Mouse (Mus musculus) cerebellum, adult 11-12 months (tissue): ENCODE results near the gene Mgat4d.
"Not testable (repeated sequence)": the region's sequence is repeated elsewhere in the genome, so short reads cannot be mapped to it uniquely, and the experiment has no call there.

Experiments
- DNase-seq: peaks from one replicate; pipeline ENCODE4 v3.0.0; 2022

The Mgat4d gene

DNA sequence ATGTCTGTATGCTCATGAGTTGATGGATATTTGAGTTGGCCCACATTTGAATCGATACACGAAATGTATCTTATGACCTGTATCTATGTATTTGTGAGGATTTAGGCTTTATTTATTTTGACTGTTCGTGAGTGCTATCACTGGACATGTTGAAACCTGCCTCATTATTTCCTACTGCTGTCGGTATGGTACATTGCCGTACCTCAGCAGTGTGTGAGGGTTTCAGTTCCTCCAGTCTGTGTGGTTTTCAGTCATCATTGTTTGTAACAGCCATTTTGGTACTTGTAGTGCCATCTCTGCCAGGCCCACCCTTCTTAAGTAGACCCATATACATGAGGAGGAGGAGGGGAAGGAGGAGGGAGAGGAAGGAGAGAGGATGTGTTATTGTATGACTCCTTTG, 46.1 kb downstream of the Mgat4d start:
- DNase-seq, result no peak

DNA sequence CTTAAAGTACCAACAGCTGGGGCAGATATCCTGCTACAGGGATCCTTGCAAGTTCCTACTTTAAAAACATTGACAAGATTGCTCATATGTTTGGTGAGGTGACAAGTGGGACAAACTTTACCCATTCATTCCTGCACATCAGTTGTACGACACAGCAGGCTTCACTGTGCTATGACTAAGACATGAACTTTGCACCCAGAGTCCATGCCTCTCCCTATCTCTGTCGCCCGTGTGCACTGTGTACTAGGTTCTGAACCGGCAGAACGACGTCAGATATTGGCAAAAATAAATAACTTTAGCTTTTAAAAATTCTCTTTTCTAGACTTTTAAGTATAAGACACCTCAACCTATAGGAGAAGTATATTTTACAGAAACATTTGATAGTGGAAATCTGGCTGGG, 48.4 kb downstream of the Mgat4d start:
- no peak for DNase-seq

DNA sequence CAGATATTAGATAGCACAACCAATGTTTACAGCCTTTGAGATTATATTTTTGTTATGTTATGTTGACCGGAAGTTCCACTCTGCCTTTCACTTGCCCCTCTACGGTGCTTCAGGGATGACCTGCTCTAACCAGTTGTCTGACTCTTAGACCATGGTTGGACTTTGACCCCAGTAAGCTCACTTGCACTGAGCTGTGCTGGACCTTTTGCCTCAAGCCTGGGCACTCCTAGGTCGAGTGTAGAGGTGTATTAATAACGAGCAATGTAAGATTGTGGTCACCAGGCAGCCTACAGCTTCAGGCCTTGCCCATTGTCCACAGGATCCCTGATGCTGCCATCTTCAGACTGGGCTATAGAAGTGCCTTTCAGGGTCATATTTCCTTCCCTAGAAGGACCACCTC, 49.5 kb downstream of the Mgat4d start:
- no peak for DNase-seq

DNA sequence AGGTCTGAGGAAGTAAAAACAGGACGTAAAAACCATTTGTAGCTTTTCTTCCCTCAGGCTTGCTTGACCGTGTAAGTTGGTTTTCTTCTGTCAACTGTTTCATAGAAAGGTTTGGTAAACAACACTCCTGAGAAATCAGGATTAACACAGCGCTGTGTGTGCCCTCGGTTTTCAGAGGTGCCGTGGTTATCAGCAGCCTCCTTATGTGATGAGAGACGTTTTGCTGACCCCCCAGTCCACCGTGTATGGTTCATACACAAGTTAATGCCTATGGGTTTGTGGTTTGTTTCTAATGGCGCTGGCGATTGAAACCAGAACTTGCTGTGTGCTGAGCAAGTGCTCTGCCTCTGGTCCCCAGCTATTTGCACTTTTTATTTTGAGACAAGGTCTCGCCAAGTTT, 57.3 kb downstream of the Mgat4d start:
- no peak for DNase-seq

DNA sequence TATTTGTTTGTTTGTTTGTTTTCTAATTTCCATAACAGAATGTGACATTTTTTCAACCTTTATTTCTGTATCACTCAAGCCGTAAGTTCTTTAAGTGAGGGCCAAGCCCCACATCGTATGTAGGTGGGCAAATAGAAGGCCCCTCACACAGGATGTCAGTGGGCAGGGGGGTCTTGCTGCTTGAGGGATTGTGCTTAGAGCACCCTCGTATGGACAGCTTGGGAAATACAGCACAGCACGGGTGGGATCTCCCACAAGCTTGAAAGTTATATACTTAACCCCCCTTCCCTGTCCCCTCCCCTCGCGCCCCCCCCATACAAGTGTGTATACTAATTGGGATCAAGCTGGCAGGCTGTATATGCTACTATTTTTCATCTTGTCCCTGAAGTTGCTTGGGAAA, 58.6 kb downstream of the Mgat4d start:
- DNase-seq, result no peak

DNA sequence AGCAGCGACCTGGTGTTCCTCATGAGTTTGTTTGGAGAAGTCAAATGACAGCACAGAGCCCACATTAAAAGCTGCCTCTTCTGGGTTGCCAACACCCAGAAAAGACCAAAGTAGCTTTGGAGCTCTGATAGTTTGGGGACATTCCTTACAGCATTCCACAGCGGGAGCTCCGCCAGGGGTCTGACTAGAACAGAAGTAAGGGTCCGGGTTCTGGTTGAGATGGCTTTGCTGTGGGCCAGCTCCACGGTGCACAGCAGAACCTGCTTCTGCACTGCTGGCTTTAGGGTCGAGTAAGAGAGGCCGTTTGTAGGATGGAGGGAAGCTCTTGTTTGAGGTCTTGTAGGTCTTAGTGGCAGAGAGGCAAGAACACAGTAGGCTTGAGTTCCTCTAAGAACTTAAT, 60.2 kb downstream of the Mgat4d start:
- DNase-seq, result no peak

DNA sequence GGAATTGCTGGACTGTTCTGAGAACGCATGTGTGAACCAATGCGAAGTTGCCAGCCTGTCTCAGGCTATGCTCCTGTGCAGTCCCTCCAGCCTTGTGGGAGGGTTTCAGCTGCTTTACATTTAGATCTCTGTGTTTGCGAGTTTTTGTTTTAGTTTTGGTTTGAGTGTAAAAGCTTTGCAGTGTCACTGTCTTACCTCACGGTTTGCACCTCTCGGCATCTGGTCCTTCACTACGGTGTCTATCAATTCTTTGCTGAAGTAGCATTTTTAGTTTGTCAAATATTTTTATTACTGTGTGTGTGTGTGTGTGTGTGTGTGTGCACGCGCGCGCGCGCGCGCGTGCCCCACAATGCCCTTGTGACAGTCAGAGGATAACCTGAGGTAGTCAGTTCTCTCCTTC, 68.6 kb downstream of the Mgat4d start:
- no peak for DNase-seq

DNA sequence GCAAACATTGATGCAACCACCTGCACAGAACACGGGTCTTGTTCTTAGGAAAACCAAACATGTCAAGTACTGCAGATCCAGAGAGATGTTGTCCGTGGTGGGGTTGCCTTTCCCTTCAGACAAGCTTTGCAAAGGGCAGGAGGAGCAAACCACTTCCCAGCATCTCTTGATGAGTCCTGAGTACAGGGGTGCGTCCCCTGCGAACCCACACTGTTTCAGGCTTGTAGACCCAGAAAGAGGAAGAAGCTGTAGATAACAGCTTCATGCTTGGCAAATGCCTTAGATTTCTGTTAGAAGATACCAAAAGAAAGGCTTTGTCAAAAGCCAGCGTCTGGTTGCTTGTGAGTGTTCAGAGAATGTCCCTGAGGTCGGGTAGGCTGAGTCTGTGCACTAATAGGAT, 69.7 kb downstream of the Mgat4d start:
- DNase-seq, result no peak

DNA sequence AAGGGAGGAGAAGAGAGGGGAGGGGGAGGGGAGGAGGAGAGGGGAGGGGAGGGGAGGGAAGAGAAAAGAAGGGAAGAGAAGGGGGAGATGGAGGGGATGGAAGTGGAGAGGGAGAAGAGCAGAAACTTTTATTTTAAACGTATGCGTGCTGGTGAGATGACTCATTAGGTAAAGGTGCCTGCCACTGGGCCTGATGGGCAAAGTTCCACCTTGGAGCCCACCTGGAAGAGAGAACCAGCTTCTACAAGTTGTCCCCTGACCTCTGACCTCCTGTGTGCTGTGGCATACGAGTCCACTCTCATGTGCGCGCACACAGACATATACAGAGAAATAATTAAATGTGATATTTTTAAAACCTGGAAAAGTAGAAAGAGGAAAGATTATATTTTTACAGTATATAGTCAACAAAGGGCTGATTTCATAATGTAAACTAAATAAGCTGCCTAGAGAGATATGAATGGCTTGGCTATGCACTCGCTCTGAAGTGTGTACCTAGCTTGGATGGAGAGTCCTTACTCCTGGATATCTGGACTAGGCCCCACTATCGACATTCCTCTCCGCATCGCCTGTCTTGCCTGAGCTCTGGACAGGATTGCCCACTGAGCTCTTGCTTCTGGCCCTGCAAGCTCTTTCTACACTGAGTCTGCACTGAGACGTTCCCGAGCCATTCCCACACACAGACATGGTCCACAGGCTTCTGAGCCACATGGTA, 70.7 kb downstream of the Mgat4d start:
- no peak for DNase-seq

DNA sequence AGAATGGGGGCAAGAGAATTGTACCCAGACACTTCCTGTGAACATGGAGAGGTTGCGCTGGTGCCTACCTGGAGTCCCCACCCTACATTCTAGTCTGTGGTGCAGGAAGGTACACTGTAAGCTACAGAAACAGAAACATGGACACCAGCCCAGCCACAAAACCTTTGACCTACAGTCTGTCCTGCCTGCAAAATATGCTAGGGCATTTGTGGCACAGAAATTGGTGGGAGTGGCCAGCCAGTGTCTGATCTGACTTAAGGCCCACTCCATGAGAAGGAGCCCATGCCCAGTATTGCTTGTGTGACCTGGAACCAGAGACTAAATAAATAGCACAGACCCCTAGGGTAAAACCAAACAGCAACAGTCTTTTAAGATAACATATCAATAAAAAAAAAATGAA, 73.1 kb downstream of the Mgat4d start:
- no peak for DNase-seq

DNA sequence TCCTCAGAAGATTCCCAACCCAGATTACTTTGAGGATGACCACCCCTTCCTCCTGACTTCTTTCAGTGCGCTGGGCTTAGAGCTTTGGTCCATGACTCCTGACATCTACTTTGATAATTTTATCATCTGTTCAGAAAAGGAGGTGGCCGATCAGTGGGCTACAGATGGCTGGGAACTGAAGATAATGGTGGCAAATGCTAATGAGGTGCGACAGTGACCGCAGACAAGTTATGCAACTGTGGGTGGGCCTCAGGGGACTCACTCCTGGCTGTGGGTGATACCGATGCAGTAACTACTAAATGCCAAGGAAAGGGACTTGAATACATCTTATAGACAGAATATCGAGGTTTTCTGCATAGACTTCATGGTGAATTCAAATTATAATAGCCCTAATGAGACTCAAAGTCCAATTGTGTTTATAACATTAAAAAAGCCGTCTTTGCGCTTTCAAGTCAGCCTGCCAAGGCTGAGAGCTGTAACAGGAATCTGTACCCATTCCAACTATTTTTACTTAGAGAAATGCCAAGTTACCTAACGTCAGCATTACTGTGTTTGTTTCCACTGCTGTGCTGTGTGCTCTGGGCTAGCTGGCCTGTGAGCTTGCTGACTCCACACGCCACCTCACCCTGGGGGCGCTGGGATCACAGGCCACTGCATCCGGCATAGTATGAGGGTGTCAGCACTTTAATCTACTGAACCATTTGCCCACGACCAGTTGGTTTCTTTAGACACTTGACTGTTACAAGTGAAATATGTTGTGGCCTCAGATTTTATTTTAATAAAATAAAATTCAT, 75.0 kb downstream of the Mgat4d start:
- no peak for DNase-seq

DNA sequence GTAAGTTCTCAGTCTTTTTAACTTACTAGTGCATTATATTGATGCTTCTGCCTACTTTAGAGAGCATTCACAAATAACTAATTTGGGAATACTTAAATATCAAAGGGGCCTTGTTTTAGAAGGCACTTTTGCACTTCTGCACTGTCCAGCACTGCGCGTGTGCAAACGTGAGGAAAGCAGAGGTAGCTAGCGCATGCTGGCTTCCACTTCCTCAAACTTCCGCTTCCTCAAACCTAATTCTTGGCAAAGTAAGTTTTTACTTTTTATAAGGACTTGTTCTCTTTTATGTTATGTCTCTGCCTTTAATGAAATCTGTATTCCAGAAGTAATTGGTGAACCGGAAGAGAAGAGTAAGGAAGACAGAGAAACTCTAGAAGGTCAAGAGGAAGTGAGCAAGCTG, 76.9 kb downstream of the Mgat4d start:
- no peak for DNase-seq

DNA sequence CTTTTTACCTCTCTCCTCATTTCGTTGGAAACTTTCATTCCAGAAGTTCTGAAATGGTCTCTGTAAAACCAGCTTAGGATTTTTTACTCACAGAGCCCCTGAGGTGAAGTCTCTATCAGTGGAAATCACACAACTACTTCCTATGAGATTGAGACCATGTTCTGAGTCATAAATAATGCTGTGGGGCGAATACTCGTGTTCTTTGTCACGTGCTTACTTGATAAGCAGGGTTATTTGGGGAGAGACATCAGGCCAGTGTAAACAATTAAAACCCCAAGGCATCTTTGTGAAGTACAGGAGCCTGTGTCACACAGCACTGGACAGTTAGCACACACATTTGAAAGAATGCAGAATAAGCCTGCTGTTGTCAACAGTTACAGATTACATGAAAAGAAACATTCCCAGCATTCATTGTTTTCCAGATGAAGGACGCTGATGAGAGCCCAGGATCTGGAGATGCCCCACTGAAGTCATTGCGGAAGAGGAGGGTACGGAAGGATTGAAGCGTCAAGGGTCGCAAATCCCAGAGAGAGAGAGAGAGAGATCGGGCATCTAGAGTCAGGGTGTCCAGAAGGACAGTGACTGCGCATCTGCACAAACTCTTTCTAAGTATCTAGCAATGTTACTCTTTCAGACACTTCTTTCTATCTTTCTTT, 78.0 kb downstream of the Mgat4d start:
- no peak for DNase-seq

DNA sequence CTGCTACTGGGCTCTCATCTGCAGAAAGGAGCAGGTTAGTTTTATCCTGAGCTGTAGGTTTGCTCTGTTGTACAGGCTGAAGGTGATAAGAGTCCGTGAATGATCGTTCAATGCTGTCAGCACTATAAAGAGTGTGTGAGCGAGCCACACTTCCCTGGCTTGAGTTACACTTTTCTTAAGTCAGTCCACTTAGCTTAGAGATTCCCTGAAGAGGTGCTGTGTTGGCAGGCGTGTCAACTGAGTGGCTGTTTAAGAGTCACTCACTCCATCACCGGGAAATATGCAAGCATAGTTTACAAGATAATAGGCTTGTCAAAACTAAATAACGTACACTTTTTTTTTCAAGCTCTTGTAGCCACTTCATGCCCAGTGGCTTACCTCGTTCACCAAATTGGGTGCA, 78.7 kb downstream of the Mgat4d start:
- no peak for DNase-seq

DNA sequence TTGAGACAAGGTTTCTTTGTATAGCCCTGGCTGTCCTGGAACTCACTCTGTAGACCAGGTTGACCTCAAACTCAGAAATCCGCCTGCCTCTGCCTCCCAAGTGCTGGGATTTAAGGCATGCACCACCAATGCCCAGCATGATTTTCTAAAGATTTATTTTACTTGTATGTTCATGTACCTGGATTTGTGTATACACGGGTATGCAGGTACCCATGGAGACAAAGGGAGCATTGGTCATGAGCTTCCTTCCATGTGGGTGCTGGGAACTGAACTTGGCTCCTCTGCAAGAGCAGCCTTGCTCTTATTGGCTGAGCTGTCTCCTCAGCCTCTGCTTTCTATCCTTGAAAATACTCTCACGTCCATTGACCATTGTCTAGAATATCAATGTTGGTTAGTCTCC, 80.3 kb downstream of the Mgat4d start:
- DNase-seq, result not testable (repeated sequence)

DNA sequence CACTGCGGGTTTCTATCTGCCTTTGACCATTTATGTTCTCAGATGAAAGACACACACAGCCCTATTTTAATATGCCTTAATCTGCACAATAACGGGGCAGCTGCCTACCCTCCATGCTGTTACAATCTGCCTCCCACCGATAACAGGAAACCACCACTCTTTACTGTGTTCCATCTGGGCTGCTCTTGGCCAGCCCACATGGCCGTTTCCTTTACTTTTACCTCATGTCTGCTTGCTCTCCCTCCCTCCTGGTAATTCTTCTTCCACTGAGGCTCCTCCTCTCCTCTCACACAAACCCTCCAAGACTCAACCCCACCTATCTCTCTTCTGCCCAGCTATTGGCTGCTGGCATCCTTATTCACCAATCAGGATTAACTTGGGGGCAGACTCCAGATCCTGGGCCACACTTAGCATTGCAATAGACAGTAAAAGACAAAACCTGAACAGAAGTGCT, 80.8 kb downstream of the Mgat4d start:
- no peak for DNase-seq
